Mouse (Mus musculus) CH12.LX (cell line): ENCODE measurements around the gene Jsrp1.

Experiments used
- CHD1 ChIP-seq: IDR thresholded peaks from 2 replicates; pipeline ENCODE4 v1.6.1; 2012; ENCODE audit warnings: low read depth, low read length, improper control_type of control experiment, inconsistent platforms
- CTCF ChIP-seq, 2 experiments: IDR thresholded peaks in 1 of 2; conservative IDR thresholded peaks in 1 of 2; 2 replicates each; pipeline ENCODE4 v1.5.1; 2011 to 2012; ENCODE audit warnings: low read depth in 2 of 2, low read length in 2 of 2, improper control_type of control experiment in 1 of 2, inconsistent platforms in 1 of 2, mild to moderate bottlenecking in 1 of 2, moderate library complexity in 1 of 2
- EP300 ChIP-seq: IDR thresholded peaks from 2 replicates; pipeline ENCODE4 v1.6.1; 2011; ENCODE audit warnings: low read length, improper control_type of control experiment
- GABPA ChIP-seq: IDR thresholded peaks from 2 replicates; pipeline ENCODE4 v1.6.1; 2012; ENCODE audit warnings: low read depth, low read length, improper control_type of control experiment, inconsistent platforms; ENCODE audit not compliant: insufficient replicate concordance
- PAX5 ChIP-seq: IDR thresholded peaks from 2 replicates; pipeline ENCODE4 v1.6.1; 2012; ENCODE audit warnings: low read length, inconsistent platforms, mixed read lengths
- POLR2A ChIP-seq: IDR thresholded peaks from 2 replicates; pipeline ENCODE4 v1.6.1; 2011; ENCODE audit warnings: low read depth, mild to moderate bottlenecking, improper control_type of control experiment, low read length

- TF ChIP-seq GABPA (no peak), POLR2A (no peak), PAX5 (no peak), CHD1 (no peak), EP300 (no peak), CTCF (conservative IDR thresholded peaks at IDR 0.05 in 1 of 2, IDR thresholded peaks at IDR 0.05 in 1 of 2; ENCODE audit: low read depth in 2 of 2, low read length in 2 of 2) (no peak)
Observed at GRCm38 (mm10) chr10:80807057-80807627, 6.2 kb downstream of the Jsrp1 start.
